Mouse (Mus musculus) MEL (cell line): ENCODE data around the gene Rnf181. TPM values are rescaled to one million over a fixed set of nuclear protein-coding genes. Genes with fewer than 3 reads are reported as not detected.

Experiments used
- DNase-seq: peaks from one replicate; pipeline ENCODE4 v3.0.0; 2011; ENCODE audit warnings: low read depth, low spot score
- H3K27ac ChIP-seq: 2 replicates; pipeline ENCODE4 v1.5.1; 2012; ENCODE audit warnings: low read depth, mild to moderate bottlenecking, control low read depth, low read length, moderate library complexity; ENCODE audit not compliant: control insufficient read depth
- H3K27me3 ChIP-seq, 2 experiments: fragments of 150-350 bp in 1 of 2; sonication (generic) in 1 of 2; 2 replicates each; pipeline ENCODE4 v1.6.1; 2012; ENCODE audit warnings: low read length in 2 of 2, mild to moderate bottlenecking in 2 of 2, improper control_type of control experiment in 1 of 2, moderate library complexity in 1 of 2; ENCODE audit not compliant: insufficient read depth in 2 of 2, control insufficient read depth in 1 of 2
- H3K36me3 ChIP-seq, 2 experiments: 2 replicates each; pipeline ENCODE4 v1.6.1; 2012 to 2014; ENCODE audit warnings: low read length in 2 of 2, improper control_type of control experiment in 1 of 2, inconsistent platforms in 1 of 2, mild to moderate bottlenecking in 1 of 2; ENCODE audit not compliant: insufficient read depth in 2 of 2, control insufficient read depth in 1 of 2
- H3K4me1 ChIP-seq, 2 experiments: fragments of 150-350 bp in 1 of 2; sonication (generic) in 1 of 2; 2 replicates each; pipeline ENCODE4 v1.6.1; 2012; ENCODE audit warnings: low read length in 2 of 2, improper control_type of control experiment in 1 of 2, mild to moderate bottlenecking in 1 of 2; ENCODE audit not compliant: insufficient read depth in 2 of 2, control insufficient read depth in 1 of 2
- H3K4me3 ChIP-seq, 2 experiments: fragments of 150-350 bp in 1 of 2; sonication (generic) in 1 of 2; 2 replicates each; pipeline ENCODE4 v1.5.1; 2012; ENCODE audit warnings: low read depth in 2 of 2, low read length in 2 of 2, mild to moderate bottlenecking in 2 of 2, moderate library complexity in 2 of 2, control low read depth in 1 of 2, improper control_type of control experiment in 1 of 2; ENCODE audit not compliant: control insufficient read depth in 1 of 2, insufficient read depth in 1 of 2
- H3K79me2 ChIP-seq: 2 replicates; pipeline ENCODE4 v1.6.1; 2012; ENCODE audit warnings: mild to moderate bottlenecking, low read length, moderate library complexity; ENCODE audit not compliant: control insufficient read depth, poor library complexity, insufficient read depth
- H3K9ac ChIP-seq: 2 replicates; pipeline ENCODE4 v1.6.1; 2012; ENCODE audit warnings: low read depth, mild to moderate bottlenecking, control low read depth, low read length, moderate library complexity; ENCODE audit not compliant: control insufficient read depth, poor library complexity, severe bottlenecking
- H3K9me3 ChIP-seq: fragments of 150-350 bp; sonication (generic); replicated peaks from 2 replicates; pipeline ENCODE4 v1.6.1; 2012; ENCODE audit warnings: mild to moderate bottlenecking, low read length, improper control_type of control experiment, moderate library complexity; ENCODE audit not compliant: insufficient read depth
- CHD1 ChIP-seq: IDR thresholded peaks from 2 replicates; pipeline ENCODE4 v1.6.1; 2012; ENCODE audit warnings: low read depth, mild to moderate bottlenecking, inconsistent platforms, low read length, improper control_type of control experiment
- ELF1 ChIP-seq: IDR thresholded peaks from 2 replicates; pipeline ENCODE4 v1.6.1; 2014; ENCODE audit warnings: low read depth, mild to moderate bottlenecking, inconsistent platforms, low read length, improper control_type of control experiment, moderate library complexity
- EP300 ChIP-seq, 2 experiments: IDR thresholded peaks; 2 replicates each; pipeline ENCODE4 v1.6.1; 2011; ENCODE audit warnings: improper control_type of control experiment in 2 of 2, low read length in 2 of 2, low read depth in 1 of 2, mild to moderate bottlenecking in 1 of 2
- ETS1 ChIP-seq: IDR thresholded peaks from 2 replicates; pipeline ENCODE4 v1.6.1; 2012; ENCODE audit warnings: low read depth, mild to moderate bottlenecking, inconsistent platforms, low read length, improper control_type of control experiment, moderate library complexity
- HCFC1 ChIP-seq: IDR thresholded peaks from 2 replicates; pipeline ENCODE4 v1.6.1; 2012; ENCODE audit warnings: low read depth, mild to moderate bottlenecking, inconsistent platforms, low read length, improper control_type of control experiment, moderate library complexity
- KAT2A ChIP-seq: conservative IDR thresholded peaks from 2 replicates; pipeline ENCODE4 v1.6.1; 2012; ENCODE audit warnings: low read depth, low read length, improper control_type of control experiment, inconsistent platforms
- MAX ChIP-seq: IDR thresholded peaks from 2 replicates; pipeline ENCODE4 v1.6.1; 2011; ENCODE audit warnings: low read length, improper control_type of control experiment
- MAZ ChIP-seq: IDR thresholded peaks from 2 replicates; pipeline ENCODE4 v1.6.1; 2012; ENCODE audit warnings: low read depth, mild to moderate bottlenecking, inconsistent platforms, low read length, improper control_type of control experiment
- MEF2A ChIP-seq: IDR thresholded peaks from 2 replicates; pipeline ENCODE4 v1.6.1; 2014; ENCODE audit warnings: low read depth, mild to moderate bottlenecking, inconsistent platforms, low read length, improper control_type of control experiment; ENCODE audit not compliant: poor library complexity, insufficient replicate concordance, severe bottlenecking; ENCODE audit errors: extremely low read depth
- MXI1 ChIP-seq: IDR thresholded peaks from 2 replicates; pipeline ENCODE4 v1.6.1; 2011; ENCODE audit warnings: mild to moderate bottlenecking, low read depth, low read length, improper control_type of control experiment
- MYC ChIP-seq: IDR thresholded peaks from 2 replicates; pipeline ENCODE4 v1.6.1; 2011; ENCODE audit warnings: low read depth, mild to moderate bottlenecking, low read length, improper control_type of control experiment, moderate library complexity
- NELFE ChIP-seq: IDR thresholded peaks from 2 replicates; pipeline ENCODE4 v1.6.1; 2011; ENCODE audit warnings: low read depth, low read length, improper control_type of control experiment
- NRF1 ChIP-seq: IDR thresholded peaks from 2 replicates; pipeline ENCODE4 v1.6.1; 2014; ENCODE audit warnings: low read depth, mild to moderate bottlenecking, inconsistent platforms, low read length, improper control_type of control experiment, moderate library complexity; ENCODE audit not compliant: poor library complexity, insufficient read depth, severe bottlenecking
- POLR2A ChIP-seq, 2 experiments: IDR thresholded peaks; 2 replicates each; pipeline ENCODE4 v1.6.1; 2011 to 2012; ENCODE audit warnings: low read length in 2 of 2, mild to moderate bottlenecking in 2 of 2, control low read depth in 1 of 2, improper control_type of control experiment in 1 of 2, low read depth in 1 of 2, moderate library complexity in 1 of 2; ENCODE audit not compliant: control insufficient read depth in 1 of 2, insufficient read depth in 1 of 2, poor library complexity in 1 of 2
- POLR2AphosphoS2 ChIP-seq: IDR thresholded peaks from 2 replicates; pipeline ENCODE4 v1.6.1; 2011; ENCODE audit warnings: low read length, improper control_type of control experiment
- RCOR1 ChIP-seq: IDR thresholded peaks from 2 replicates; pipeline ENCODE4 v1.6.1; 2012; ENCODE audit warnings: low read depth, mild to moderate bottlenecking, inconsistent platforms, low read length, improper control_type of control experiment
- SIN3A ChIP-seq: IDR thresholded peaks from 2 replicates; pipeline ENCODE4 v1.6.1; 2012; ENCODE audit warnings: low read length, improper control_type of control experiment, inconsistent platforms
- SMC3 ChIP-seq: IDR thresholded peaks from 2 replicates; pipeline ENCODE4 v1.6.1; 2011; ENCODE audit warnings: low read depth, low read length, improper control_type of control experiment
- TAL1 ChIP-seq: IDR thresholded peaks from 2 replicates; pipeline ENCODE4 v1.6.1; 2012; ENCODE audit warnings: mild to moderate bottlenecking, inconsistent platforms, low read length, moderate library complexity, mixed read lengths
- TBP ChIP-seq: IDR thresholded peaks from 2 replicates; pipeline ENCODE4 v1.8.0; 2011; ENCODE audit warnings: low read depth, low read length, improper control_type of control experiment
- UBTF ChIP-seq: IDR thresholded peaks from 2 replicates; pipeline ENCODE4 v1.6.1; 2012; ENCODE audit warnings: low read depth, mild to moderate bottlenecking, inconsistent platforms, low read length, improper control_type of control experiment, moderate library complexity, borderline replicate concordance; ENCODE audit not compliant: insufficient read depth
- USF1 ChIP-seq: IDR thresholded peaks from 2 replicates; pipeline ENCODE4 v1.6.1; 2014; ENCODE audit warnings: low read depth, mild to moderate bottlenecking, inconsistent platforms, low read length, improper control_type of control experiment, moderate library complexity
- USF2 ChIP-seq, 2 experiments: IDR thresholded peaks; 2 replicates each; pipeline ENCODE4 v1.6.1; 2011 to 2012; ENCODE audit warnings: improper control_type of control experiment in 2 of 2, low read length in 2 of 2, borderline replicate concordance in 1 of 2, inconsistent platforms in 1 of 2, low read depth in 1 of 2, mild to moderate bottlenecking in 1 of 2; ENCODE audit not compliant: insufficient read depth in 1 of 2
- ZMIZ1 ChIP-seq: IDR thresholded peaks from 2 replicates; pipeline ENCODE4 v1.6.1; 2012; ENCODE audit warnings: low read depth, mild to moderate bottlenecking, inconsistent platforms, low read length, improper control_type of control experiment, moderate library complexity
- ZNF384 ChIP-seq: IDR thresholded peaks from 2 replicates; pipeline ENCODE4 v1.6.1; 2012; ENCODE audit warnings: low read depth, mild to moderate bottlenecking, inconsistent platforms, low read length, improper control_type of control experiment
- polyA plus RNA-seq, 2 experiments: library from polyadenylated mRNA; stranded (reverse) in 1 of 2; unstranded in 1 of 2; fragments of >175 nt in 1 of 2; fragments of >200 nt in 1 of 2; gene quantifications; 2 replicates each; pipeline versions ENCODE4 v1.2.1 to v1.2.4; 2012; ENCODE audit warnings: low replicate concordance in 2 of 2, low read depth in 1 of 2; ENCODE audit not compliant: insufficient read length in 2 of 2, insufficient read depth in 1 of 2, missing spikeins in 1 of 2
- total RNA-seq: library from RNA; depleted of rRNA; stranded (reverse); fragments of 300-350 nt; gene quantifications from 2 replicates; pipeline ENCODE4 v1.2.3, GENCODE M21; 2012

Rnf181 gene
- total and polyA plus RNA-seq, 3 experiments, result 47.2 to 268 (median 107) TPM

GRCm38 (mm10) chr6:72414076-72414756 is 47.5 kb upstream of the Rnf181 start, which contains the start of gene Ggcx:
Gene Ggcx, plus strand, starts transcription at chr6:72414308.
- no peaks in the 10 kb centered on the region for H3K27me3 ChIP-seq
- TF ChIP-seq ZNF384, result no peak
- no peak for TF ChIP-seq TAL1
- TF ChIP-seq ZMIZ1, result peak; percentile 56; the same call in 1 of the 2 replicates
- TF ChIP-seq USF2 (IDR thresholded peaks at IDR 0.05; ENCODE audit: borderline replicate concordance in 1 of 2, insufficient read depth in 1 of 2, low read depth in 1 of 2, low read length in 2 of 2), result no peak
- TF ChIP-seq UBTF, result no peak
- peak; percentile 26; the same call in 1 of the 2 replicates for TF ChIP-seq ETS1
- peak; percentile 36; the same call in 1 of the 2 replicates for TF ChIP-seq NRF1
- TF ChIP-seq RCOR1, result 0 out of 2 replicates have a peak, but pooled peaks have one; percentile 15
- TF ChIP-seq MYC, result 0 out of 2 replicates have a peak, but pooled peaks have one; percentile 11
- peak; percentile 87 for TF ChIP-seq MAZ
- TF ChIP-seq MXI1, result peak; percentile 36; the same call in 1 of the 2 replicates
- TF ChIP-seq SIN3A, result peak; percentile 66
- TF ChIP-seq KAT2A, result peak; percentile 68; the same call in 1 of the 2 replicates
- TF ChIP-seq POLR2AphosphoS2, result peak; percentile 84
- peak; percentile 83 for TF ChIP-seq ELF1
- TF ChIP-seq HCFC1, result peak; percentile 86
- TF ChIP-seq MAX, result peak; percentile 48
- TF ChIP-seq SMC3, result peak; percentile 1; the same call in 1 of the 2 replicates
- TF ChIP-seq MEF2A, result no peak
- TF ChIP-seq TBP, result 0 out of 2 replicates have a peak, but pooled peaks have one; percentile 67
- TF ChIP-seq EP300 (IDR thresholded peaks at IDR 0.05; ENCODE audit: low read depth in 1 of 2, low read length in 2 of 2), result peak in 1 of 2 experiments; percentile 29; a peak in 1 of 4 replicates
- peak; percentile 77 for TF ChIP-seq NELFE
- TF ChIP-seq POLR2A (IDR thresholded peaks at IDR 0.05; ENCODE audit: control insufficient read depth in 1 of 2, insufficient read depth in 1 of 2, low read depth in 1 of 2, low read length in 2 of 2, poor library complexity in 1 of 2), result peak; percentile 75 to 85
- 0 out of 2 replicates have a peak, but pooled peaks have one; percentile 26 for TF ChIP-seq USF1
- no peak for TF ChIP-seq CHD1
- TF ChIP-seq, all 39 proteins: peak for 19
- Histone ChIP-seq H3K4me1 (peaks cover 2 to 5% of the 10 kb centered on the region in 2 experiments; a peak in 3 of 4 replicates), H3K27ac (peak within 1 kb of the TSS; percentile 13), H3K36me3 (peaks cover 0 to 7% of the 10 kb centered on the region in 2 experiments; a peak in 2 of 4 replicates), H3K9me3 (no peaks in the 10 kb centered on the region), H3K4me3 (peak within 1 kb of the TSS; percentile 85 to 100), H3K9ac (peak within 1 kb of the TSS; percentile 83), H3K79me2 (peaks cover 12% of the 10 kb centered on the region)
- DNase-seq, result peak; percentile 96
